ENCODE assay signal across 9 mouse cellular contexts in the genomic region with DNA sequence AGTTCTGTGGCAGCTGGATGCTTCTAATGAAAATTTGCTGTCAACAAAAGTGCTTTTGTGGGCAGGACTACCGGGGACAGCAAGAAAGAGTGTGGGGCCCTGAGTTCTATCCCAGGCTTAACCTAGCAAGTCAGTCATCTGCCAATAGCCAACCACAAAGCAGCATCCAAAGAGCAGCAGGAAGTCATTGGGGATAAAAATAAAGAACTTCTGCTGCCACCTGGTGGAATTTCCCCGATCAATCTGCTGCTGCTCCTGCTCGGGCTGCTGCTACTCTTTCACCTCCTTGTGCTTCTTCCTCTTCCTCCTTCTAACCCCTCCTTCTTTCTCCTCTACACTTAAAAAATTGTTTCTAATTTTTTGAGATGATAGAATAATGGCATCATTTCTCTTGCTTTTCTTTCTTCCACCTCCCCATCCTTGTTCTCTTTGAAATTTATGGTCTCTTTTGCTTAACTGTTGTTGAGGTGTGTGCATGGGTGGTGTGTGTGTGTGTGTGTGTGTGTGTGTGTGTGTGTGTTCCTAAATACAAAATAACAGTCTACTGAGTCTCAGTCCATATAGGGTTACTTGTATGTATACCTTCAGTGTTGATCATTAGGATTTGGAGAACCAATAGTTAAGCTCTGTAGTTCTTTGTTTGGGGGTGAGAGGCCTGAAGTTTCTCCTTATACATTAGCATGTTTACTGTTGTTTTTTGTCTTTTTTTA. TPM values are rescaled to one million over a fixed set of nuclear protein-coding genes. Genes with fewer than 3 reads are reported as not detected.
DNase-seq lines count a peak whose midpoint lies in the region; ATAC-seq and TF ChIP-seq lines count a peak whose summit lies in the region.
"Had no signal": no experiment of that assay in that cellular context is flagged by ENCODE, and none has a peak within 500 bp of the region (broad histone marks: within the 10 kb centered on the region; RNA-seq: fewer than 3 reads in every experiment).

No protein-coding gene starts in this region.

- no peaks in the 10 kb centered on the region for H3K36me3 ChIP-seq in liver, embryonic 16.5 days (ENCODE audit: control insufficient read depth, insufficient read depth)
- no peaks in the 10 kb centered on the region for H3K36me3 ChIP-seq in neural tube, embryonic 13.5 days
- H3K36me3 ChIP-seq in stomach, postnatal 0 days (ENCODE audit: control insufficient read depth, insufficient read depth, low read length): no peaks in the 10 kb centered on the region

- TF ChIP-seq CTCF in stomach, postnatal 0 days (IDR thresholded peaks at IDR 0.05; ENCODE audit: low read depth): peak; percentile 80

- TF ChIP-seq EP300 in stomach, postnatal 0 days (optimal IDR thresholded peaks at IDR 0.05): no peak

- no peak overlapping the region for H3K27ac ChIP-seq in liver, embryonic 16.5 days (ENCODE audit: low read length)
- no peak overlapping the region for H3K27ac ChIP-seq in neural tube, embryonic 13.5 days (replicated peaks)
- no peak overlapping the region for H3K27ac ChIP-seq in stomach, postnatal 0 days (replicated peaks)

- ATAC-seq in CD4-positive, CD25-positive, alpha-beta regulatory T cell, adult 4 months: peak; percentile 100
- peak; percentile 54 for ATAC-seq in liver, embryonic 16.5 days (ENCODE audit: low read depth)
- peak; percentile 85; the same call in 1 of the 2 replicates for ATAC-seq in neural tube, embryonic 13.5 days (ENCODE audit: low read depth)
- peak; percentile 86; the same call in 1 of the 2 replicates for ATAC-seq in stomach, postnatal 0 days (ENCODE audit: low FRiP score, low TSS enrichment)

- no peak overlapping the region for H3K9ac ChIP-seq in liver, embryonic 16.5 days (ENCODE audit: low read depth, low read length)
- no peak overlapping the region for H3K9ac ChIP-seq in neural tube, embryonic 13.5 days
- H3K9ac ChIP-seq in stomach, postnatal 0 days (ENCODE audit: low read length): no peak overlapping the region

- no peaks in the 10 kb centered on the region for H3K9me3 ChIP-seq in liver, embryonic 16.5 days (replicated peaks; ENCODE audit: control insufficient read depth, low read length)
- H3K9me3 ChIP-seq in neural tube, embryonic 13.5 days: no peaks in the 10 kb centered on the region
- H3K9me3 ChIP-seq in stomach, postnatal 0 days (ENCODE audit: control insufficient read depth, low read length): no peaks in the 10 kb centered on the region

- DNase-seq in brain, adult 2 months (ENCODE audit: low read depth, low spot score): peak; percentile 85
- DNase-seq in fibroblast of lung, adult 2 months (ENCODE audit: low read depth): peak; percentile 64
- DNase-seq in heart, postnatal 10 days: peak; percentile 82 to 84
- DNase-seq in kidney, postnatal 36 days: peak; percentile 78 to 86
- DNase-seq in stomach, postnatal 0 days (ENCODE audit: low spot score): peak; percentile 73

- WGBS in liver, embryonic 16.5 days (ENCODE audit: insufficient replicate concordance): 0% methylated on average over 3 of the region's 3 CpGs
- 4% methylated on average over 3 of the region's 3 CpGs for WGBS in neural tube, embryonic 13.5 days
- WGBS in stomach, postnatal 0 days: 8% methylated on average over 3 of the region's 3 CpGs

- H3K4me1 ChIP-seq in liver, embryonic 16.5 days (ENCODE audit: control insufficient read depth, low read depth, low read length): no peaks in the 10 kb centered on the region
- H3K4me1 ChIP-seq in neural tube, embryonic 13.5 days (replicated peaks): no peaks in the 10 kb centered on the region
- no peaks in the 10 kb centered on the region for H3K4me1 ChIP-seq in stomach, postnatal 0 days (replicated peaks; ENCODE audit: control insufficient read depth, insufficient read depth)

- H3K27me3 ChIP-seq in liver, embryonic 16.5 days (ENCODE audit: control insufficient read depth, insufficient read depth, low read depth, low read length): no peaks in the 10 kb centered on the region
- no peaks in the 10 kb centered on the region for H3K27me3 ChIP-seq in neural tube, embryonic 13.5 days
- no peaks in the 10 kb centered on the region for H3K27me3 ChIP-seq in stomach, postnatal 0 days (ENCODE audit: control insufficient read depth, insufficient read depth, low read length)

- H3K4me2 ChIP-seq in liver, embryonic 16.5 days (ENCODE audit: low read depth, low read length): no peak overlapping the region
- no peak overlapping the region for H3K4me2 ChIP-seq in neural tube, embryonic 13.5 days
- H3K4me2 ChIP-seq in stomach, postnatal 0 days (replicated peaks; ENCODE audit: low read depth): no peak overlapping the region

- no peak overlapping the region for H3K4me3 ChIP-seq in liver, embryonic 16.5 days (ENCODE audit: low read depth, low read length)
- H3K4me3 ChIP-seq in neural tube, embryonic 13.5 days: no peak overlapping the region
- no peak overlapping the region for H3K4me3 ChIP-seq in stomach, postnatal 0 days (ENCODE audit: low read depth, low read length)
- H3K4me3 ChIP-seq: erythroblast, embryonic 14.5 days had no signal

- intact Hi-C loops in heart, postnatal 10 days (cut with DNase I): loop anchor here (1.0 to 10.0 kb wide), 3 partner anchors 215 to 1170 kb away; partner anchors contain the start of gene Erap1

RNA-seq across cellular contexts. Expression of gene Cast, which starts 45.9 kb away (rescaled TPM):
- polyA plus RNA-seq in CD4-positive, CD25-positive, alpha-beta regulatory T cell, adult 4 months (2017; shearing (Covaris generic)): 100 to 1,000 TPM; 236 to 271 TPM
- total RNA-seq in heart, postnatal 10 days (2021): 100 to 1,000 TPM; 107 to 108 TPM
- polyA plus RNA-seq in liver, embryonic 16.5 days (2015; fragmentation: Nextera tagmentation; extraction: Ambion mirVana): 38.4 and 40.0 TPM in 2 replicates
- 12.7 and 14.0 TPM in 2 replicates for polyA plus RNA-seq in neural tube, embryonic 13.5 days (2015; fragmentation: Nextera tagmentation; extraction: Ambion mirVana)
- polyA plus RNA-seq in stomach, postnatal 0 days (2015; fragmentation: Nextera tagmentation; extraction: Ambion mirVana): 66.5 and 68.9 TPM in 2 replicates
